Mouse (Mus musculus): Measurements from ENCODE around the gene Atn1. TPM values are rescaled to one million over a fixed set of nuclear protein-coding genes. Genes with fewer than 3 reads are reported as not detected.

Gene Atn1
- polyA plus RNA-seq, 1 experiment from 2014 or later, result 100.0 TPM

DNA sequence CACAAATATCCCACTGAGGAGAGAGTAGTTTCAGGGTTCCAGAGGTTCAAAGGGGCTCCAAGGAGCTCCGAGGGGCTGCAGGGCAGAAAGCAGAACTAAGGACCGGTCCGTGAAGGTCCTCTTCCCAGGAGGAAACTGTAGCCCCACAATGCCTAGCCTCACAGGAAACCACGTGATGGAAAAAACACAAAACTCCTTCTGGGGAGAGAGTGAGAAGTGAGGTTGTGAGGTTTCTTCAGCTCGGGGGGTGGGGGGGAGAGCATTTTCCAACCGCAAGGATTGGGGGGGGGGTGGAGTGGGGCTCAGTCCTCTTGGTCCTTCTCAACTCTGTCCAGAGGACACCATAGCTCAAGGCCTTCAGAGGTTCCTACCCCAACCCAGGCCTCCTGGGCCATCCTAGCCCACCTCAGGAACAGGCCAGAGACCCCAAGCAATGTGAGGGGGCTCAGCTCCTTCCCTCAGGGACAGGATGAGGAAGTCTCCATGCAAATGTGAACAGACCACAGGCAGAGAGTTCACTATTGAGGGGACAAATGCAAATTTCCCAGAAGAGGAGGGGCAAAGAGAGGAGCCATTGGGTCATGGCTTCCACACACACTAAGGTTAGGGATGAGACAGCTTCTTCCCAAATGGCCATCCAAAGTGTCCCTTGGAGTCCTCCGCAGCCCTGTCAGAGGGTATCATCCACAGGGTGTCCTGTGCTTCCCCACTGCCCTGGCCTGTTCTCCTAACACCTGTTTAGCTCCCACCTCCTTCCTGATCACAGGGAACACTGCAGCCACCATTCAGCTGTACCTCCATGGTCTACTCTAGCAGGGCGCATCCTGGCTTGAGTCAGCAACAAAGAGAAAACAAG lies 26.2 kb downstream of the Atn1 start:
- no peak for DNase-seq (ENCODE audit: low read depth, low spot score)
- H3K27me3 ChIP-seq, result no peaks in the 10 kb centered on the region
- in situ Hi-C loops (cut with MboI; ENCODE audit: low pct_unique_long_range_greater_than_20kb), result no loop called here
- CTCF ChIA-PET, result interaction anchor here (1.0 kb wide), 1 partner anchor 27 kb away, joined by 3 read pairs; no protein-coding TSS in a partner anchor
- POLR2A ChIA-PET, result interaction anchor here (0.6 kb wide), 1 partner anchor 581 kb away, joined by 3 read pairs; no protein-coding TSS in a partner anchor
- no peak for ATAC-seq
- TF ChIP-seq CTCF (IDR thresholded peaks at IDR 0.05), result no peak

GRCm38 (mm10) chr6:124728621-124729020 lies 27.7 kb downstream of the Atn1 start:
- ChIA-PET POLR2A (no interaction called here), CTCF (no interaction called here)
- in situ Hi-C loops (cut with MboI; ENCODE audit: low pct_unique_long_range_greater_than_20kb), result no loop called here
- DNase-seq (ENCODE audit: low read depth, low spot score) (no peak), ATAC-seq (no peak)
- no peaks in the 10 kb centered on the region for H3K27me3 ChIP-seq
- no peak for TF ChIP-seq CTCF (IDR thresholded peaks at IDR 0.05)

- ChIA-PET CTCF (no interaction called here), POLR2A (no interaction called here)
- no peak for ATAC-seq
- DNase-seq (ENCODE audit: low read depth, low spot score), result no peak
- in situ Hi-C loops (cut with MboI; ENCODE audit: low pct_unique_long_range_greater_than_20kb), result no loop called here
- no peak for TF ChIP-seq CTCF (IDR thresholded peaks at IDR 0.05)
- H3K27me3 ChIP-seq, result no peaks in the 10 kb centered on the region
Observed at GRCm38 (mm10) chr6:124724472-124724871, 31.9 kb downstream of the Atn1 start.

DNA sequence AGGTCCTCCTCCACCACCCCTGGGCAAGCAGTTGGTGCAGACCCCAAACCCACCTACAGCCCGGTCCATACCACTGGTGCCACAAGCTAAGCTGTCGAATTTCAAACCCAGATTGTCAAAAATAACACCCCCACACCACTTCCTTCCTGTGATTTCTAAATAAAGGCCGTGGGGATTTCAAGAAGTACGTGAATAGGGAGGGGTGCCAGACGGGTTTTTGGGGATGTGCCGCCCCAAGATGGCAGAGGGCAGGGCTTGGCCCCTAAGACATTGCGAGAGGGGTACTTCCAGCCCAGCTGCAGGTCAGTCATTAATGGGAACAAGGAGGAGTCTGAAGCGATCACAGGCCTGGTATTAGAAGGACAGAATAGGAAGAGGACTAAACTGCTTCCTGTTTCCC lies 32.8 kb downstream of the Atn1 start:
- ChIA-PET POLR2A (no interaction called here), CTCF (no interaction called here)
- in situ Hi-C loops (cut with MboI; ENCODE audit: low pct_unique_long_range_greater_than_20kb), result no loop called here
- no peaks in the 10 kb centered on the region for H3K27me3 ChIP-seq
- TF ChIP-seq CTCF (IDR thresholded peaks at IDR 0.05), result no peak
- ATAC-seq (no peak), DNase-seq (ENCODE audit: low read depth, low spot score) (no peak)

DNA sequence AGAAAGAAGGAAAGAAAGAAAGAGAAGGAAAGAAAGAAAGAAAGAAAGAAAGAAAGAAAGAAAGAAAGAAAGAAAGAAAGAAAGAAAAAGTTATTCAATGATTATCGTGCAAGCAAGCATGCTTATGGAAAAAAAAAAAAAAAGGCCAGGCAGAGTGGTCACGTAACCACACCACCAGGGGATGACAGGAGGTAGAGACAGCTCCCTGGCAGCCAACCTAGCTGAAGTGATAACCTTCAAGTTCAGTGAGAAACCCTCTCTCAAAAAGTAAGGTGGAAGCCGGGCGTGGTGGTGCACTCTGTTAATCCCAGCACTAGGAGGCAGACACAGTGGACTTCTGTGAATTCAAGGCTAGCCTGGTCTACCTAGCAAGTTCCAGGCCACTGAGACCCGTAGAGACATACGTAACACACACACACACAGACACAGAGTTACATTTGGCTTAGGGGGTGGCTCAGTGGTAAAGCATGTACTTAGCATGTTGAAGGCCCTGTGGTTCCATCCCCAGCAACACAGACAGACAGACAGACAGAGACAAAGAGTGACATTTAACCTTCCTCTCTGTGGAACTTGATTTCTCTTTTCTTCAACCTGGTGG lies 33.3 kb downstream of the Atn1 start:
- in situ Hi-C loops (cut with MboI; ENCODE audit: low pct_unique_long_range_greater_than_20kb), result no loop called here
- ChIA-PET CTCF (no interaction called here), POLR2A (no interaction called here)
- ATAC-seq, result no peak
- no peak for DNase-seq (ENCODE audit: low read depth, low spot score)
- H3K27me3 ChIP-seq, result no peaks in the 10 kb centered on the region
- TF ChIP-seq CTCF (IDR thresholded peaks at IDR 0.05), result no peak

DNA sequence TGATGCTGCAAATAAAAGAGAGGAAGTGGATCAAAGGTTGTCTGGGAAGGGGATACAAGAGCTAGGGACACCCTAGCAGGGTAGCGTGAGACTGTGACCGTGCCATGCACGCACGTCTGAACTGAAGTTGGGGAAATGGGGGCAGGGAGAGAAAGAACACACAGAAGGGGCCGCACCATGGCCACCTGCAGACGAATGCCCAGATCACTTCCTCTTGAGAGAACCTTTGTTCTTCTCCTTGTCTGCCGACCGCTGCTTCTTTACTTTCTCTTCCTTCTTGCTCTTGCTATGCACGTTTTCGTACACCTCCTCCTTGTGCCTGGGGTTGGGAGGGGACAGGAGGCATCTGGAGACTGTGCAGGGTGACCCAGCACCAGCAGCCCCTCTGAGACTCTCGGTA lies 35.4 kb downstream of the Atn1 start:
- ChIA-PET POLR2A (no interaction called here), CTCF (no interaction called here)
- no peaks in the 10 kb centered on the region for H3K27me3 ChIP-seq
- in situ Hi-C loops (cut with MboI; ENCODE audit: low pct_unique_long_range_greater_than_20kb), result no loop called here
- DNase-seq (ENCODE audit: low read depth, low spot score), result no peak
- no peak for ATAC-seq
- TF ChIP-seq CTCF (IDR thresholded peaks at IDR 0.05), result no peak

DNA sequence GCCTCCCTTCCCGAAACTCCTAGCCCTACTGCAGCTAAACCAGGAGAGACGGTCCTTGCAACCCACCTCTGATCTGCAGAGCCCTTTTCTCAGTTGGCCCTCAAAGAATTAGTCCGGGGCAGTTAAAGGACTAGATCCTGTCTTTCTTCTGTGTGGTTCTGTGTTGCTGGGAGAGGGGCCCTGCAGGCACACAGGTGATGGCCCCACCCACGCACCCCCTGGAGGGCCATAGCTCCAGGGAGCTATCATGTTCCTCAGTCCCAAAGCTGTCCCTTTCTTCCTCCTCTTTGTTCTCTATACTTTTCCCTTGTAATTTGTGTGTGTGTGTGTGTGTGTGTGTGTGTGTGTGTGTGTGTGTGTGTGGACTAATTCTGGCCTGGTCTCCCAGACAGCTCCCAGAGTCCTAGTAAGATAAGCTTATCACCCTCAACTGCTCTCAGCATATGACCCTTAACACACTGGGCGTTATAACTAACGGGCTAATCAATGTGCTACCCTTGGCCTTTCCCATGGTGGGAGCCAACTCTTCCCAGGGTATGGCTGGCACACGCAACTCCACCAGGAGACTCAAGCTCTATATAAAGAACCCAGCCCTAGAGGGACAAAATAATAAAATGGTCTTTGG lies 36.9 kb downstream of the Atn1 start:
- in situ Hi-C loops (cut with MboI; ENCODE audit: low pct_unique_long_range_greater_than_20kb), result no loop called here
- TF ChIP-seq CTCF (IDR thresholded peaks at IDR 0.05), result no peak
- CTCF ChIA-PET, result interaction anchor here (1.0 to 1.6 kb wide), 3 partner anchors 20 to 79 kb away, joined by 3 to 4 read pairs (median 3); partner anchors contain the start of gene Grcc10
- no peak for DNase-seq (ENCODE audit: low read depth, low spot score)
- ATAC-seq, result no peak
- POLR2A ChIA-PET, result no interaction called here
- no peaks in the 10 kb centered on the region for H3K27me3 ChIP-seq

GRCm38 (mm10) chr6:124718703-124719102 lies 37.6 kb downstream of the Atn1 start:
- in situ Hi-C loops (cut with MboI; ENCODE audit: low pct_unique_long_range_greater_than_20kb), result no loop called here
- no peak for ATAC-seq
- DNase-seq (ENCODE audit: low read depth, low spot score), result no peak

GRCm38 (mm10) chr6:124717968-124718367 lies 38.4 kb downstream of the Atn1 start:
- in situ Hi-C loops (cut with MboI; ENCODE audit: low pct_unique_long_range_greater_than_20kb), result no loop called here
- no peak for TF ChIP-seq CTCF (IDR thresholded peaks at IDR 0.05)
- CTCF ChIA-PET, result interaction anchor here (1.3 kb wide), 1 partner anchor 41 kb away, joined by 4 read pairs; no protein-coding TSS in a partner anchor
- no peak for ATAC-seq
- no peak for DNase-seq (ENCODE audit: low read depth, low spot score)
- POLR2A ChIA-PET, result no interaction called here
- H3K27me3 ChIP-seq, result no peaks in the 10 kb centered on the region

More at GRCm38 (mm10) chr6:124718703-124719102, 37.6 kb downstream of the Atn1 start:
- no peaks in the 10 kb centered on the region for H3K27me3 ChIP-seq
- TF ChIP-seq CTCF (IDR thresholded peaks at IDR 0.05), result no peak
- ChIA-PET POLR2A (no interaction called here), CTCF (interaction anchor here (1.0 to 1.6 kb wide), 2 partner anchors 21 to 22 kb away, joined by 3 to 4 read pairs; partner anchors contain the start of gene Grcc10)

DNA sequence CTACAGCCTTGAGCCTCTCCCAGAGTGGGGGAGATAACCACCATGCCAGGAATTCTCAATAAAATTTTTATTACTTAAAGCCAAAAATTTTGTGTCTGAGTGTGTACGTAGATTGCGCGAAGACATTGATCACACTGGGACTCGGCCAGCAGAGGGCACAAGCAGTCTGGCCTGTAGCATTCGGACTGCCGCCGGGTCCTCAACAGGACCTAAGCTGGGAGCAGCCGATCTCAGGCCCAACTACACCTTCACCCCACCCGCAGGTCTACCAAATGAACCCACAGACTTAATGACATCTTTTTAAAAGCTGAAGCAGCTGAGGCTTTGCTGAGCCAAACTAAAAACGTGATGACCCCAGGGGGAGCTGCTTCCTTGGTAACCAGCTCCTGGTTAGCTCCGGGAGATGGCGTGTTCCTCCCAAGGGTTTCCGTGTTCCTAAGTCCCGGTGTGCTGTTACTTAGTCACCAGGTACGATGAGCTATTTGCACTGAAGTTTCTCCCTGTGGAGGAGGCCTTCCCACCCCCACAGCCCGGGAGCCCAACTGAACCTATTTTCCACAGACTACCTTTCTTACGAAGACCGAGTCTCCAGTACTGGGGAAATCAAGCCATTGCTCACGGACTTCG lies 39.3 kb downstream of the Atn1 start:
- in situ Hi-C loops (cut with MboI; ENCODE audit: low pct_unique_long_range_greater_than_20kb), result no loop called here

More for the DNA sequence above, 39.3 kb downstream of the Atn1 start:
- TF ChIP-seq CTCF (IDR thresholded peaks at IDR 0.05), result no peak
- ChIA-PET CTCF (interaction anchor here (1.1 to 2.2 kb wide), 6 partner anchors 11 to 62 kb away, joined by 3 to 7 read pairs (median 4); partner anchors contain the start of gene Grcc10), POLR2A (interaction anchor here (1.2 kb wide), 1 partner anchor 23 kb away, joined by 8 read pairs; the partner anchor contains the start of gene Grcc10)
- no peak for ATAC-seq
- no peak for DNase-seq (ENCODE audit: low read depth, low spot score)
- no peaks in the 10 kb centered on the region for H3K27me3 ChIP-seq
